Mouse (Mus musculus) midbrain, embryonic 12.5 days (tissue): Measurements from ENCODE around the gene Spata3. TPM values are rescaled to one million over a fixed set of nuclear protein-coding genes. Genes with fewer than 3 reads are reported as not detected.

Experiments used
- ATAC-seq: fragments of 200-750 bp; cut with Nextera tagmentation; 2 replicates; pipeline ENCODE4 v1.8.0; 2017; ENCODE audit warnings: low read depth, moderate TSS enrichment, moderate library complexity; ENCODE audit not compliant: low FRiP score
- H3K27ac ChIP-seq: fragments of 300-500 bp; sonication (generic); replicated peaks from 2 replicates; pipeline ENCODE4 v1.5.1; 2016; ENCODE audit warnings: mild to moderate bottlenecking
- H3K27me3 ChIP-seq: fragments of 300-500 bp; sonication (generic); 2 replicates; pipeline ENCODE4 v1.6.1; 2016; ENCODE audit warnings: mild to moderate bottlenecking
- H3K36me3 ChIP-seq: fragments of 300-500 bp; sonication (generic); 2 replicates; pipeline ENCODE4 v1.6.1; 2016
- H3K4me1 ChIP-seq: fragments of 300-500 bp; sonication (generic); 2 replicates; pipeline ENCODE4 v1.6.1; 2016
- H3K4me2 ChIP-seq: fragments of 300-500 bp; sonication (generic); replicated peaks from 2 replicates; pipeline ENCODE4 v1.6.1; 2016; ENCODE audit warnings: mild to moderate bottlenecking, moderate library complexity
- H3K4me3 ChIP-seq: fragments of 300-500 bp; sonication (generic); 2 replicates; pipeline ENCODE4 v1.5.1; 2016; ENCODE audit warnings: mild to moderate bottlenecking
- H3K9ac ChIP-seq: fragments of 300-500 bp; sonication (generic); replicated peaks from 2 replicates; pipeline ENCODE4 v1.6.1; 2016; ENCODE audit warnings: mild to moderate bottlenecking, moderate library complexity
- H3K9me3 ChIP-seq: fragments of 300-500 bp; sonication (generic); 2 replicates; pipeline ENCODE4 v1.6.1; 2016; ENCODE audit warnings: mild to moderate bottlenecking
- WGBS: fragments of 180-500 bp; shearing (Covaris S2); methylation state at CpG from one replicate; pipeline ENCODE4 v1.1.7; 2016; 5-methylcytosine and 5-hydroxymethylcytosine counted together
- polyA plus RNA-seq: library from polyadenylated mRNA; unstranded; fragments of >200 nt; fragmentation: Nextera tagmentation; extraction: Ambion mirVana; gene quantifications from 2 replicates; pipeline ENCODE4 v1.2.1, GENCODE M21; 2016

Spata3 gene
- polyA plus RNA-seq, 1 experiment from 2014 or later: 0.17 TPM

- H3K27me3 ChIP-seq: no peaks in the 10 kb centered on the region
- H3K4me2 ChIP-seq: no peak overlapping the region
- H3K4me1 ChIP-seq: peaks cover 16% of the 10 kb centered on the region
- H3K9ac ChIP-seq: no peak overlapping the region
- H3K36me3 ChIP-seq: no peaks in the 10 kb centered on the region
- ATAC-seq: no peak
- WGBS: 90% methylated on average over 6 of the region's 6 CpGs
- no peak overlapping the region for H3K27ac ChIP-seq
- no peaks in the 10 kb centered on the region for H3K9me3 ChIP-seq
- H3K4me3 ChIP-seq: no peak overlapping the region
Observed at GRCm38 (mm10) chr1:86062523-86062922, 45.9 kb downstream of the Spata3 start.

DNA sequence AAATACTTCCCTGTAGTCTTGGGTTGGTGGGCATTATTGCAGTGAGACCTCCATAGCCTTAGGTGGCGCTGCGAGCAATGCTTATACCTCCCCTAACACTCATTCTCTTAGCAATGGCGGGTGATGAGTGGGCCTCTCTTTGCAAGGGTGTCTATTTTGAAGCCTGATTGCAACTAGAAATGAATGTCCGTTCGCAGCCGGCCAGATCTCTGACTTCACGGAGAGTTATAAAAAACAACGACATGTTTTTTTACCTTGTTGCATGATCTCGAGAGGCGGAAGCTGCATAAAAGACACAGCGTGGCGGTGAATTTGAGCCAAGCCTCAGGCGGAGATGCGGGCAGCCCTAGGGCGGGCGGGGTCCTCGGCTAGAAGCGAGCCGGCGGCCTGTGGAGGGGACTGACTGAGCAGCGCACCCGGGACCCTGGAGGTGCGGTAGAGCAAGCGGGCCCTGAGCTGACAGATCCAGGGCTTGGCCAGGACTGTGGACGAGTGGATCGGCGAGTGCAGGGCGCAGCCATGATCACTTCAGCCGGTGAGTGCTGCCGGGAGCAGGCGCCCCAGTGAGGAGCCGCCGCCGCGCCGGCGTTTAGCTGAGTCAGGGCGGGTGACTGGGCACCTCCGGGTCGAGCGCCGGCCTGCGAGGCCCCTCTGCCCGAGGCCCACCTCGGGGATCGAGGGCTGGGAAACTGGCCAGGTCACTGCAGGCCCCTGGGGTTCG, 47.8 kb downstream of the Spata3 start, which contains the start of gene Psmd1:
Gene Psmd1 (plus strand): TSS at position 117 of the 721 bp plus-strand sequence.
- H3K4me2 ChIP-seq: peak within 1 kb of the TSS; percentile 96
- peaks cover 13% of the 10 kb centered on the region for H3K4me1 ChIP-seq
- H3K36me3 ChIP-seq: no peaks in the 10 kb centered on the region
- no peaks in the 10 kb centered on the region for H3K27me3 ChIP-seq
- H3K9ac ChIP-seq: peak within 1 kb of the TSS; percentile 97
- ATAC-seq: peak; percentile 95
- peak within 1 kb of the TSS; percentile 79 for H3K27ac ChIP-seq
- peak within 1 kb of the TSS; percentile 97 for H3K4me3 ChIP-seq
- no peaks in the 10 kb centered on the region for H3K9me3 ChIP-seq
- 0% methylated on average over 47 of the region's 47 CpGs for WGBS

GRCm38 (mm10) chr1:86076565-86076964, 59.9 kb downstream of the Spata3 start:
- Histone ChIP-seq H3K36me3 (peaks cover 70% of the 10 kb centered on the region), H3K9me3 (no peaks in the 10 kb centered on the region), H3K4me3 (no peak overlapping the region), H3K27ac (no peak overlapping the region), H3K4me1 (no peaks in the 10 kb centered on the region), H3K9ac (no peak overlapping the region), H3K27me3 (no peaks in the 10 kb centered on the region), H3K4me2 (no peak overlapping the region)
- WGBS: 97% methylated on average over 2 of the region's 2 CpGs
- no peak for ATAC-seq

Other genes starting within 250 kb of the Spata3 start
- gene A630001G21Rik, start 238.2 kb upstream of the Spata3 start, polyA plus RNA-seq: 0.72 and 1.1 TPM in 2 replicates
- gene Cab39, start 223.4 kb upstream of the Spata3 start, polyA plus RNA-seq: 69.2 and 79.9 TPM in 2 replicates
- 146 and 163 TPM in 2 replicates for gene Itm2c, start 122.5 kb upstream of the Spata3 start, polyA plus RNA-seq
- gene 4933407L21Rik, start 88.3 kb upstream of the Spata3 start, polyA plus RNA-seq: 2.4 and 3.0 TPM in 2 replicates
- 0.05 and 0.08 TPM in 2 replicates for gene Gpr55, start 55.8 kb upstream of the Spata3 start, polyA plus RNA-seq
- gene 2810459M11Rik, start 29.0 kb downstream of the Spata3 start, polyA plus RNA-seq: 0.20 and 0.48 TPM in 2 replicates
- 195 and 207 TPM in 2 replicates for gene Psmd1, start 47.6 kb downstream of the Spata3 start, polyA plus RNA-seq
- gene Htr2b, start 95.2 kb downstream of the Spata3 start, polyA plus RNA-seq: 0.29 and 0.33 TPM in 2 replicates
- gene Gm21972, start 116.8 kb downstream of the Spata3 start, polyA plus RNA-seq: not detected in 2 replicates
- gene Armc9, start 138.0 kb downstream of the Spata3 start, polyA plus RNA-seq: 37.9 and 41.2 TPM in 2 replicates